Mouse (Mus musculus) frontal cortex, adult (tissue): Measurements from ENCODE around the gene Zfp369.
"Not testable (repeated sequence)": the region's sequence is repeated elsewhere in the genome, so short reads cannot be mapped to it uniquely, and the experiment has no call there.

Experiments used
- ATAC-seq: cut with Nextera tagmentation; 2 replicates; pipeline ENCODE4 v1.9.2; 2017; ENCODE audit warnings: mild to moderate bottlenecking, moderate library complexity, mixed read lengths; ENCODE audit not compliant: low TSS enrichment

Zfp369 gene

GRCm38 (mm10) chr13:65278383-65279341, at the start of gene Zfp369:
Zfp369 (plus strand) TSS chr13:65278814.
- ATAC-seq: peak; percentile 99

DNA sequence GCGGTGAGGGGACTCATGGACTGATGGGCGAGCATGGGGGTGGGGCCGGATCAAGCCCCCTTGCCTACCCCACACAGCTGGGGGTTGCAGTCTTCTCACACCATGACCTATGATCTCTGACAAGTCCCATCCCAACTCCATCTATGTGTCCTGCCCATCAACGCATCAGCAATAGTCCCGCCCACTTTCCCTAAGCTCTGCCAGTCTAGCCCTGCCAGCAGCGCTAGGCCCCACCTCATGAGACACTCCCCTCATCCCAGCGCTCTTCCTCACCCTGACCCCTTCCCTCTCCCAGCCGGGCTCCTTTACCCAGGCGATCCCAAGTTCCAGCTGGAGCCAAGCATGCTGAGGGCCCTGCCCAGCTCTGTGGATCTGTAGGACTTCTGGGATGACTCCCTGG, 41.4 kb upstream of the Zfp369 start:
- ATAC-seq: no peak

GRCm38 (mm10) chr13:65240509-65241098, 38.0 kb upstream of the Zfp369 start:
- ATAC-seq: peak; percentile 93

DNA sequence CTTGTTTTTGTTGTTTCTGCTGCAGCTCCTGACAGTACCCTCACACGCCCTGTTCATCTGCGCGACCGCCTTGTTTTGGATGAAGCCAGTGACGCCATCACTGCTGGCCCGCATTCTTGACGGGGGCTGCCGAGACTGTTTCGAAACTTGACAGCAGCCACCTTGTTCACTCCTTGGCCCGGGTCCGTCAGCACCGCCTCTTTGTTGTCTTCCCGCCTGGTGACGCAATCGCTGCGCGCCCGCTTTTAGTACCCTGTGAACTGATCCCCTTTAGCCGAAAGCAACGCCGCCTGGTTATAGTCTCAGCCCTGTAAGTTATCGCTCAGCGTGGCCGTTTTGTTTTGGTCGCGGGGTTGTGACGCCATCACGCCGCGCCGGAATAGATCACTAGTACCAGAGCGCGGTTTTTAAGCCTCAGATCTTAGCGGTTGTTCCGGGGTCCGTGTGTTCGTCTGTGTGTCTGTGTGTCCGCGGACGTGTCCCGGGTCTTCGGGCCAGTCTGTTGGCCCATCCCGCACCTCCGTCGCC, 37.5 kb upstream of the Zfp369 start:
- peak; percentile 85 for ATAC-seq

DNA sequence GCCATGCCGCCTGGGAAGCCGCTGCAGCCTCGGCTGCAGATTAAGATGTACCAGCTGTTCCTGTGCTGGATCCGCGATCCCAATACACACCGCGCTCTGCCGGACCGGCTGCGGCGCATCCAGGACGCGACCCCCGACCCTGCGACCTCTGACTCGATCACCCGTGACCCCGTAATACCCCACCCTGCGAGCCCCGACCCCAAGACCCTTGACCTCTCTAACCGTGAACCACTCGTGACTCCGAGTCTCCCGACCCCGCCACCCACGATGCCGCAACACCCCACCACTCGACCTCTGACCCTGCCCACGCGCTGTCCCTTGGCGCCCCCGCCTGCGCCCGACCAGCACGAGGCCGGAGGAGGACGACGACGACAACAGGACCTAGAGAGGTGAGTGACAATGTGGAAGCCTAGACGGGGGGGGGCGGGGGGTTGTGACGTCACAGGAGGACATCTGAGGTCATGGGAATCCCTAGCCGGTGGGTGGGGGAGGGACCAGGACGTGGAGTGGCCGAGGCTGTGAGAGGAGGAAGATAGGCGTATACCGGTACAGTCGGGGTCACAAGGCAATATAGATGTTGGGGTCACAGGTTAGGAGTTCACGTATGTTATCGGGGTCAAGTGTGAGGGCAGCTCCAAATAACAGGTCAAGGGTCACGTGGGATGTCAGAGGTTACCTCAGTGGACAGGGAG, 36.8 kb upstream of the Zfp369 start:
- ATAC-seq: no peak

- no peak for ATAC-seq
Observed at GRCm38 (mm10) chr13:65242319-65242787, 36.3 kb upstream of the Zfp369 start.

GRCm38 (mm10) chr13:65243273-65243672, 35.3 kb upstream of the Zfp369 start:
- ATAC-seq: no peak

DNA sequence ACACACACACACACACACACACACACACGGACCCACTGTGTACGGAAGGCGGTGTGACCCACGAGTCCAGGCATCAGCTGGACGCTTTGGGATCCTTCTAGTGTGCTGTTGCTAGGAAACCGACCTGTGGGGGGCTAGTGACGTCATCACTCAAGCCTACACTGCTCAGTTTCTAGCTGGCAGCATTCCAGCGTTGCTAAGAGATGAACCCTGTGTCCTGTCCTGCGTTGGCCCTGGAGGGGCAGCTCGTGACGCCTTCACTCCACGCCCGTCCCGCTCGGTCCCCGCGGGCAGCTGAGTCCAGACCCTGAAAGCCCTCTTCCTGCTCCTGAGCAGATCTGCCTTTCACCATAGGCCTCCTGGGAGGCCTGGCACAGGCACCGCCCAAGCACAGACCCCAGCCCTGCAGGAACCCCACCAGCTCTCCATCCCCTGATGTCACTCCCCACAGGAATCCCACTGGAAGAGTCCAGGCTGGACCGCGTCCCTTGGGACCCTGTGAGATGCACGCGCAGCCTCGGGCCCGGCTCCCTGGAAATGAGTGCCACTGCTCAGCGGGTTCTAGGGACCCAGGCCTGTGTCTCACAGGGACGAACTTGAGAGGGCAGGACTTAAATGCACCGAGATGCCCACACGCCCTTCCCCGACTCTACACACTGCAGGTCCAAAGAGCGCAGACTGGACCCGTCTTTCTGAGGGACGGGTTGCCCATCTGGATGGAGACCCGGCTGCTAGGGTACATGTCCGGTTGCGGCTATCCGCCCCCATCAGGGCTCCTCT, 20.2 kb upstream of the Zfp369 start:
- peak; percentile 86 for ATAC-seq

- ATAC-seq: no peak
Observed at GRCm38 (mm10) chr13:65259239-65259638, 19.4 kb upstream of the Zfp369 start, which contains the start of gene Gm10775. Gm10775 (plus strand) TSS chr13:65259539.

DNA sequence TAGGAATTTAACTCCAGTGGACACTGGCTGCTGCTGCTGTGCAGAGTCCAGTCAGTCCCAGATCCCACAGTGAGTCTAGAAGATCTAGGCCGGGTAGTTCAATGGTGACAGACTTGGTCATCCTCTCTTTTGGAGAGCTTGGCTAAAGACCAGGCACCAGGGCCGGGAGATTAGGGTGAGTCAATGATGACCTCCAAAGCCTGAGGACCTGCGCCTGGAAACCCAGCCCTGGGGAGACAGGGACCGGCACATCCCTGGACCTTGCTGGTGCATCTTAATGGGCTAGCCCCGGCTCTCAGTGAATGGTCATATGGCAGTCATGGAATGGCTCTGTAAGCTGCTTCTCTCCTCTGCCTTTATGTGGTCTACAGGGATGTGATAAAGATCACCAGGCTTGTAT, 16.5 kb upstream of the Zfp369 start:
- ATAC-seq: no peak

DNA sequence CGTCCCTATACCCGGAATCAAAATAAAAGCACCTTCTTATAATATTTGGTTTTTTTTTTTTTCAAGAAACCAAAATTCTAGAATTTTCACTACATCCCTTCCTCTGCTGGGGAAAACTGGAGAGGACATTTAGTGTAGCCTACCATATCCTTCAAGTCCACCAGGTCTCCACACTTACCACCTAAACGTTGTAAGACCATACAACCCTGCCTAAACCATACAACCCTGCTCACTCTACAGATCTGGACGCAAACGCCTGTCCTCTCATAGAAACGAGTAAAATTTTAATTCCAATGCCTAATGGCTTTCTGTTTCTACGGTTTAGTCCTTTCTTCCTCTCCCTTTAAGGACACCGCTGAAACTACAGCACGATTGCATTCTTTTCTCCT, 626 bp upstream of the Zfp369 start:
- ATAC-seq: peak; percentile 31

DNA sequence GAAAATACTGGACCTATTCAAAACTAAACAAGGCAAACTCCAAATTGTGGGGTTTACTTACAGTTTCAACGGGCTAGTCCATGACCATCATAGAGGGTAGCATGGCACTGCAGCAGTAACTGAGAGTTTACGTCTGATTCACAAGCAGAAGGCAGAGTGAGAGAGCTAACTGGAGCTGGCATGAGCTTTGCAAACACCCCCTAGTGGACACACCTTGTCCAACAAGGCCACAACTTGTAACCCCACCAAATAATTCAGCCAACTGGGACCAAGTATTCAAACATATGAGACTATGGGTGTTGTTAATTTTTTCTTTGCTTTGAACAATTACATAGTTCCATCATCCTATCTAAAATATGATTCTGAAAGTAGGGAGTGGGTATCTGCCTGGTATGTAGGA, 8.2 kb downstream of the Zfp369 start:
- no peak for ATAC-seq

DNA sequence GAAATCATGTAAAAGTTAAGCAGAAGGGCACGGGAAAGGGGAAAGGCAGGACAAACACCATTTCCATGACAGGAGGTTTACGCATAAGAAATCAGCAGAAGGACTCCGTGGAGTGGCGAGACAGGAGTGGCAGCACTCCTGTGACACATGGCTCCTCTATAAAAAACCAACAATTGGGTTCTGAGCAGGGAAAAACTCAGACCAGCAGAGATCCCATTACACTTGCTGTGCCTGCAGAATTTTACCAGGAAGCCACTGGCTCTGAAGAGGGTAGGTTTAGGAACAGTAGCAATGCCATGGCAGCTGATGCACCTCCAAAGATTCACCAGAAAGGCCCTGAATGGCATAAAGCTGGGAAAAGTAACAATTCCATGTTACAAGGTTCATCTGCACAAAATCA, 17.7 kb downstream of the Zfp369 start:
- ATAC-seq: no peak

DNA sequence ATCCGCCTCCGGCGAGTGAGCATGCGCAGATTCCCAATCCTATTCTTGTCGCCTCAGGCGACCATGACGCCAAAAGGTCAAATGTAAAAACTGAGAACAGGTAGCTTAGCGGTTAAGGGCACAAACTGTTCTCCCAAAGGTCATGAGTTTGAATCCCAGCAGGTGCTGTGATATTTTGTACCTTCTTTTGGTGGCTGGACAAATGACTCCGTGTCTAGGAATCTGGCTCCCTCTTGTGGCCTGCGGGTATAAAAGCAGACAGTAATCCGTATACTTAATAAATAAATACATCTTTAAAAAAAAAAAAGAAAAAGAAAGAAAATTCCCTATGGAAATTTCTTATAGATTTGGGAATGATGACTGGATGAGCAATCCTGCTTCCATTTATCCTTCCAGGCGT, 32.2 kb downstream of the Zfp369 start:
- ATAC-seq: not testable (repeated sequence)

DNA sequence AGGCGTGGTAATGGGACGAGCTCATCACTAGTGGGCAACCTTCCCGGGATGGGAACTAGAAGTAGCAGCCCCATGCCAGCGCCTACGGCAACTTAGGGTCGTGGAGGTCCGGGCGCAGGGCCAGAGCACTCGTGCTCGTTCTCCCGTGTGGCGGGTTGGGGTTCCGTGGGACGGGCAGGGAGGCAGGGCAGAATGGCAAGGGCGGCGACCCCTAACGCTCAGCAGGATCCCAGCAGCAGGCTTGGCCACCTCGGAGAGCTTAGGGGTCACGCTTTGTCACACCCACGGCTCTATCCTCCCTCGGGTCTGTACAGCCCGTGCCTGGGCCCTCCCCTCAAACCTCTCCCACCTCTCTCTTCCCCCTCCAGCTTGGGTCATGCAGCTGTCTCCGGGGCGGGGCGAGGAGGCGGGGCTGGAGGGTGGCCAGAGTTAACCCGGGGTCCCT, 32.7 kb downstream of the Zfp369 start:
- no peak for ATAC-seq

DNA sequence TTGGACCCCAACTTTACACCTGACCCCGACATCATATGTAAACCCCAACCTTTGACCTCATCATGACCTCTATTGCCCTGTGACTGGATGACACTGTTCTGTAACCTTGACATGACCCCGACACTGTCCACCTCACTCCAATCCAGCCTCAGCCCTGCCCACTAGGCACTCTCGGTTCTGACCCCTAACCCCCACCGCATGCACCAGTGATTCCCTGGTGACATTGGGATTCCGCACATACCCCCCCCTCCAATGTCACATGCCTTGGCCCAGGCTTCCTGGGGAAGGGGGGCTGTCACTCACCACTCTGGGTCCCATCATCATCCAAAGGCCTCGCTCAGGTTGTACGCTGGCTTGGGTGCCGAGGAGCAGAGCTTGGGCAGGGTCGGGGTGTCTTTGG, 33.2 kb downstream of the Zfp369 start:
- no peak for ATAC-seq

DNA sequence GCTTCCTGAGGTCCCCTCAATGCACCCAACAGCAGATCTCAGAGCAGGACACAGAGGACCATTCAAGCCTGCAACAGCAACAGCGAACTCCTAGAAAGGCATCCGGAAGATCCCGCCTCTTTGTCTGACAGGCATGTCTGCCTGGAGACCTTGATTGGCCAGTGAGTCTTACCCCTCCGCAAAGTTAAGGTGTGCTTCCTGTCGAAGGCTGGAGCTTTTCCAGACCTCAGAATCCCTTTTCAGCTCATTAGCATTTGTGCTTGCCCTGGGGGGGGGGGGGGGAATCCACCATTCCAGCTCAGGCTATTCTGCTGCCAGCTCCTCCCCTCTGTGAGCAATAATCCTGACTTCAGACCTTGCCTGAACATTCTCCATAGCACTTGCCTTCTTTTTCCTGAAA, 69.9 kb downstream of the Zfp369 start:
- not testable (repeated sequence) for ATAC-seq

DNA sequence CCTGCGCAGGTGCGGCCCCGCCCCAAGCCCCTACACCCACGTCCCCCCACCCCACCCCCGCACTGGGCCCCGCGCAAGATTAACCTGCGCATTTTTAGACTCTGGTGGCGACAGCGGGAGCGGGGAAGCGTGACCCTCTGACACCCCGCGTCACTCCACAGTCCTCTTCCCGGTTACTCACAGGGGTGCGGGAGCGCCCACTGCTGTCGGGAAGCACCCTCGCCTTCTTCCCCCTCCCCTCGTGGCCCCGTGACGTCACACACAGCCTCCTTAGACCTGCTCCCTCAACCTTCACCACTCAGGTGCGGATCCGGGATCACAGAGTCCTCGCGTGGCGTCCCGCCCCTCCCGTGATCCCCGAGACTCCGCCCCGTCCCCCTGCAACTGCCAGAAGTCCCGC, 73.2 kb downstream of the Zfp369 start:
- ATAC-seq: not testable (repeated sequence)
